In the genomic region with DNA sequence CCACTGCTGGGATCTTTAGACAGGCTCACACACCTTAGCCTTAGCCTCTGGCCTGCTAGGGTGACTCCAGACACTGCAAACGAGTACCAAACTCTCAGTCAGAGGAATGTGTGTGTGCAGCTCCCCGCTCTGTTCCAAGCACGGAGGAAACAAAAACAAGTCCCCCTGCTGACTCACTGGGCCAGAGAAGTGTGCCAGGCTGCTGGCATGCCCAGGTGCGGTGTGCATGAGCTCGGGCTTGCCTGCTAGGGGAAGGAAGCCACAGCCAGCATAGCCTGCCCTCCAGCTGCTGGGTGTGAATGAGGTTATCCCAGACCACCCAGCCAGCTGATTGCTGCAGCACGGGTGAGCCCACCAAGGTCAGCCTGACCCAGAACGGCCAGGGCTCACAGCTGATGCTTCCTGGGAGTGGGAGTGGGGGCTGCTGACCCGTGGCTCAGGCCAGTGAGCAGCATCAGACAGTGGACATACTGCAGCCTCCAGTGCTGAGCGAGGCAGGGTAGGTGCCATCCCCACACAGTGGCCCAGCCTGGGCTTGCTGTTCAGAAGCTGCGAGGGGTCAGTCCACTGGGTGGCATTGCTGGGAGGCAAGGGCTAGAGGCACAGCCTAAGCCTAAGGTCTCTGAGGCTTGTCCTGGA, we compare ENCODE assay signal across 13 mouse cellular contexts. TPM values are rescaled to one million over a fixed set of nuclear protein-coding genes. Genes with fewer than 3 reads are reported as not detected.
DNase-seq lines count a peak whose midpoint lies in the region; ATAC-seq and TF ChIP-seq lines count a peak whose summit lies in the region.
"Had no signal": no experiment of that assay in that cellular context is flagged by ENCODE, and none has a peak within 500 bp of the region (broad histone marks: within the 10 kb centered on the region; RNA-seq: fewer than 3 reads in every experiment).

No protein-coding gene starts in this region.

- POLR2A ChIA-PET in Patski (lab: Charles Lee), result interaction anchor here (0.5 kb wide), 1 partner anchor 12 kb away, joined by 3 read pairs; no protein-coding TSS in a partner anchor

- H3K4me3 ChIP-seq in left cerebral cortex, adult 2 months, result no peak overlapping the region
- H3K4me3 ChIP-seq: forebrain, embryonic 10.5 days had no signal

- peak; percentile 40 for ATAC-seq in Patski
- no peak for ATAC-seq in megakaryocyte, adult 5-6 weeks (ENCODE audit: poor library complexity, severe bottlenecking)
- ATAC-seq: activated CD4-positive, CD25-positive, alpha-beta regulatory T cell, adult 4 months had no signal

- TF ChIP-seq CTCF in left cerebral cortex, adult 2 months (IDR thresholded peaks at IDR 0.05), result no peak
- TF ChIP-seq CTCF in Patski (IDR thresholded peaks at IDR 0.05), result no peak

- in situ Hi-C loops in Patski (cut with MboI; ENCODE audit: low pct_unique_long_range_greater_than_20kb), result no loop called here

- DNase-seq in gastrocnemius, postnatal 25 days, result peak; percentile 35
- DNase-seq in gastrocnemius, postnatal 36 days, result no peak
- DNase-seq in left cerebral cortex, adult 2 months (ENCODE audit: extremely low spot score in 1 of 2, low spot score in 2 of 2), result peak in 1 of 2 experiments; percentile 35
- no peak for DNase-seq in left cerebral cortex, postnatal 14 days (ENCODE audit: low spot score in 2 of 2)
- DNase-seq in Patski (ENCODE audit: low read depth, low spot score), result no peak
- DNase-seq in kidney, postnatal 25 days, result peak; percentile 23 to 60
- DNase-seq in spleen, postnatal 14 days (ENCODE audit: low spot score in 2 of 2), result no peak
- DNase-seq: lung, postnatal 14 days had no signal

- H3K27me3 ChIP-seq in Patski, result no peaks in the 10 kb centered on the region

- CTCF ChIA-PET in Patski (lab: Charles Lee), result interaction anchor here (2.5 to 3.1 kb wide), 2 partner anchors 28 to 110 kb away, joined by 9 to 13 read pairs; no protein-coding TSS in a partner anchor

- intact Hi-C loops in gastrocnemius, postnatal 36 days (cut with DNase I), result no loop called here
- intact Hi-C loops in left cerebral cortex, adult 2 months (cut with DNase I), result no loop called here
- intact Hi-C loops in left cerebral cortex, postnatal 14 days (cut with DNase I), result no loop called here

- H3K27ac ChIP-seq in left cerebral cortex, adult 2 months, result peak overlapping the region; percentile 36
- H3K27ac ChIP-seq: forebrain, embryonic 10.5 days had no signal

RNA-seq across cellular contexts. Expression of a gene that starts 8.2 kb away (rescaled TPM):
- total RNA-seq in gastrocnemius, postnatal 25 days (2021), result 10 to 100 TPM; 29.1 to 32.6 TPM
- total RNA-seq in gastrocnemius, postnatal 36 days (2021), result 10 to 100 TPM; 28.0 to 41.3 TPM
- total RNA-seq in left cerebral cortex, adult 2 months (2021), result 10 to 100 TPM; 60.6 to 61.7 TPM
- 10 to 100 TPM; 77.4 to 81.8 TPM for total RNA-seq in left cerebral cortex, postnatal 14 days (2021)
- 97.1 TPM for polyA plus RNA-seq in Patski (2021)
- 7.8 and 10.5 TPM in 2 replicates for total RNA-seq in megakaryocyte, adult 5-6 weeks (2015)
- total RNA-seq in megakaryocyte, adult 5-6 weeks (2017), result 7.9 and 10.2 TPM in 2 replicates

RNA-seq across cellular contexts. Expression of a gene that starts 15.8 kb away (rescaled TPM):
- total RNA-seq in gastrocnemius, postnatal 25 days (2021), result 10 to 100 TPM in 1 of 2 experiments, 1 to 10 TPM in 1; 9.4 to 11.7 TPM
- total RNA-seq in gastrocnemius, postnatal 36 days (2021), result 1 to 10 TPM; 7.9 to 9.7 TPM
- 1 to 10 TPM; 4.5 to 7.5 TPM for total RNA-seq in left cerebral cortex, adult 2 months (2021)
- 1 to 10 TPM; 5.2 to 5.4 TPM for total RNA-seq in left cerebral cortex, postnatal 14 days (2021)
- 13.4 TPM for polyA plus RNA-seq in Patski (2021)
- 31.7 and 36.8 TPM in 2 replicates for total RNA-seq in megakaryocyte, adult 5-6 weeks (2015)
- total RNA-seq in megakaryocyte, adult 5-6 weeks (2017), result 44.1 and 60.5 TPM in 2 replicates

RNA-seq across cellular contexts. Expression of a gene that starts 18.9 kb away (rescaled TPM):
- not detected for total RNA-seq in gastrocnemius, postnatal 25 days (2021)
- under 1 TPM in 1 of 2 experiments, not detected in 1; 0.20 TPM for total RNA-seq in gastrocnemius, postnatal 36 days (2021)
- total RNA-seq in left cerebral cortex, adult 2 months (2021), result under 1 TPM in 1 of 2 experiments, not detected in 1; 0.61 TPM
- not detected for total RNA-seq in left cerebral cortex, postnatal 14 days (2021)
- polyA plus RNA-seq in Patski (2021), result 1.3 TPM
- total RNA-seq in megakaryocyte, adult 5-6 weeks (2015), result not detected in 2 replicates
- total RNA-seq in megakaryocyte, adult 5-6 weeks (2017), result not detected in 2 replicates
- polyA plus RNA-seq: activated CD4-positive, CD25-positive, alpha-beta regulatory T cell, adult 4 months; forebrain, embryonic 10.5 days; heart, embryonic 14.5 days; limb, embryonic 11.5 days had no signal

RNA-seq across cellular contexts. Expression of a gene that starts 22.6 kb away (rescaled TPM):
- under 1 TPM; 0.31 to 0.64 TPM for total RNA-seq in gastrocnemius, postnatal 25 days (2021)
- under 1 TPM; 0.59 to 0.77 TPM for total RNA-seq in gastrocnemius, postnatal 36 days (2021)
- 1 to 10 TPM; 5.3 to 7.4 TPM for total RNA-seq in left cerebral cortex, adult 2 months (2021)
- total RNA-seq in left cerebral cortex, postnatal 14 days (2021), result 1 to 10 TPM; 5.1 to 5.4 TPM
- polyA plus RNA-seq in Patski (2021), result 18.5 TPM
- total RNA-seq in megakaryocyte, adult 5-6 weeks (2015), result 0.49 TPM in 1 of 2 replicates, not detected in the other
- 0.55 and 0.61 TPM in 2 replicates for total RNA-seq in megakaryocyte, adult 5-6 weeks (2017)
- polyA plus RNA-seq: activated CD4-positive, CD25-positive, alpha-beta regulatory T cell, adult 4 months had no signal

Comparison
In these comparisons a context has a peak if more than half of its experiments do, and no peak if none do; other contexts are left out.
1. DNase-seq: peak in gastrocnemius, postnatal 25 days (single experiment) and kidney, postnatal 25 days (2 of 2); none in gastrocnemius, postnatal 36 days (0 of 2), left cerebral cortex, postnatal 14 days (0 of 2), Patski (single experiment) and spleen, postnatal 14 days (0 of 2).